Mouse (Mus musculus) fat pad, adult 2 months (tissue): Measurements from ENCODE around the gene Ncor2.
A peak's percentile ranks its signal among the peaks of the same experiment; 100 is the strongest.

Experiments used
- DNase-seq: peaks from one replicate; pipeline ENCODE4 v3.0.0-alpha.2; 2011; ENCODE audit warnings: low read depth, low spot score; ENCODE audit errors: extremely low read depth

Ncor2 gene

GRCm38 (mm10) chr5:125040128-125040584 lies 138.9 kb downstream of the Ncor2 start:
- DNase-seq: peak; percentile 93

DNA sequence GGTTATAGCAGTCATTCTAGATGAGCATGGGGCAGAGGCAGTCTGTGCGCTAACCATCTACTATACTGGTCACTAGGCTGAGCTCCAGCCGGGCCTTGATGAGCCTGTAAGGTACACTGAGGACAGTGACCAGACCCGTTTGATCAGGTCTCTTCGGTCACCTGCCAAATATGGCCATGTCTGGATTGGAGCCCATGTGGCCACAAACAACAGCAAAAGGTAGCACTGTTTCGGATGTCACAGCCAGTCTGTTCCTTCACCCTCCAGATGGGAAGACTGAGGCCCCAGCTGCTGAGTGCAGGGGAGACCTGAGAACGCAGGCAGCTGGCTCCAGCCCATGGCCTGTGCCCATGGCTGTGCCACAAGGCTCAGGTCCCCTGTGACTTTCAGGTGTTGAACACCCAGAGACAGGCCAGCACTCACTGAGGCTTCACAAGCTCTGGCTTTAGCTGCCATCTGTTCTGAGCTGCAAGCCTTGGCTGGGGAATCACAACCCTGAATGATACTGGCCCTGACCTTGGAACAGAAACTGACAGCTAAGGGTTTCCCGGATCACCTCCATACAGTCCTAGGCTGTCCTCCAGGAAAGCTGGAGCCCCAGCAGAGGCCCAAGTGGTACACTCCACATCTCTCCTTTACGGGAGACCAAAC lies 139.5 kb downstream of the Ncor2 start:
- no peak for DNase-seq

- no peak for DNase-seq
Measured at GRCm38 (mm10) chr5:125036483-125036882, 142.5 kb downstream of the Ncor2 start.

DNA sequence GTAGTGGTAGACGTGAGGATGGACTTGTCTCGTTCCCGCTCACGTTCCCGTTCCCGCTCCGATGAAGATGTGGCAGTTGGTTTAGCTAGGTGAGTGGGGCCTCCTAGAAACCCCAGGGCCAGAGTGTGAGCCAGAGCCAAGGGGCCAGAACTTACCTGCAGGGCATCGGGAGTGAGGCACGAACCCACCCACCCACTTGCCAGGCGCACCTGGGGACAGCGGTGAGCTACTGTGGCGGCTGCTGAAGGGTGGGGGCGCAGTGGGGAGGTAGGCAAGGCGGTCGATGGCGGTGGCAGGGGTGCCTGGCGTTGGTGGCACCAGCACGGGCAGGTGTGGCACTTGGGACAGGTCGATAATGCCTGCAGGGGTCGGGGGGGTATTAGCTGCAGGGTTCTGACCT lies 150.1 kb downstream of the Ncor2 start:
- DNase-seq: no peak

- DNase-seq: no peak
Measured at GRCm38 (mm10) chr5:125028371-125028770, 150.6 kb downstream of the Ncor2 start.

GRCm38 (mm10) chr5:125024002-125024401 lies 155.0 kb downstream of the Ncor2 start:
- no peak for DNase-seq

GRCm38 (mm10) chr5:125021298-125021697 lies 157.7 kb downstream of the Ncor2 start:
- DNase-seq: no peak

GRCm38 (mm10) chr5:125019099-125019498 lies 159.9 kb downstream of the Ncor2 start:
- no peak for DNase-seq

- DNase-seq: no peak
Measured at GRCm38 (mm10) chr5:125017332-125017731, 161.7 kb downstream of the Ncor2 start.

GRCm38 (mm10) chr5:125016421-125017242 lies 162.4 kb downstream of the Ncor2 start:
- no peak for DNase-seq

- no peak for DNase-seq
Measured at GRCm38 (mm10) chr5:125015576-125015975, 163.4 kb downstream of the Ncor2 start.

GRCm38 (mm10) chr5:125015066-125015465 lies 164.0 kb downstream of the Ncor2 start:
- no peak for DNase-seq

GRCm38 (mm10) chr5:125014497-125014896 lies 164.5 kb downstream of the Ncor2 start:
- no peak for DNase-seq

- DNase-seq: no peak
Measured at GRCm38 (mm10) chr5:125011628-125012027, 167.4 kb downstream of the Ncor2 start.

DNA sequence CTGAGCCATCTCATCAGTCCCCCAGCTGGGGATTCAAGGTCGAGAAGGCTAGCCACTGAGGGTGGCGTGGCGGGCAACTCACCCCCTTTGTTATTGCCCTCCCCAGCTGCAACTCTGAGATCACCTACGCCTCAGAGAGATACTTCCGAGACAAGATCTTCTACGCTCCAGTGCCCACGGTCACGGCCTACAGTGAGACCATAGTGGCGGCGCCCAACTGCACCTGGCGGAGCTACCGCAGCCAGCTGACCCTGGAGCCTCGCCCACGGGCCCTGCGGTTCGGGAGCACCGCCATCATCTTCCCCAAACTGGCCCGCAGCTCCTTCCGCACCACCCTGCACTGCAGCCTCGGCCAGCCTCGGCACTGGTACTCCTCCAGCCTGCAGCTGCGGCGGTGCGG lies 167.9 kb downstream of the Ncor2 start:
- no peak for DNase-seq

DNA sequence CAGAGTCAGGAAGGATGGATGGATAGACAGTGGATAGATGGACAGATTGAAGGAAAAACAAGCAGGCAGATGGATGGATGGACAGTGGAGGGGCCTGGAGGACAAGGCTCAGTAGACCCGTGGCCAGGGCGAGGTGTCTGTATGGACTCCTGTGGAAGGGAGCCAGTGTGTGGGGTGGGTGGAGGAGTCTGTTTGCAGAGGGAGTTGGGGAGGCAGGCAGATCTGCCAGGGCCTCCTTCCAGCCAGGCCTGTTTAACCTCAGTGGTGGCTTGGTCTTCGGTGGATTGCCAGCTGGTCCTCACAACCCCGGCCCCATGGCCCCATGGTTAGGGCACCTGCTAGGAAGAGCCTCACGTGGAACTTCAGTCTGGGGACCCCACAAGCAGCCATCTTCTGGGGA lies 172.1 kb downstream of the Ncor2 start:
- no peak for DNase-seq

GRCm38 (mm10) chr5:125005871-125006652 lies 173.0 kb downstream of the Ncor2 start:
- no peak for DNase-seq

GRCm38 (mm10) chr5:125003873-125004255 lies 175.2 kb downstream of the Ncor2 start:
- no peak for DNase-seq

GRCm38 (mm10) chr5:125002969-125003872 lies 175.8 kb downstream of the Ncor2 start, which contains the start of gene Rflna:
Gene Rflna (plus strand): TSS chr5:125003221.
- DNase-seq: no peak

DNA sequence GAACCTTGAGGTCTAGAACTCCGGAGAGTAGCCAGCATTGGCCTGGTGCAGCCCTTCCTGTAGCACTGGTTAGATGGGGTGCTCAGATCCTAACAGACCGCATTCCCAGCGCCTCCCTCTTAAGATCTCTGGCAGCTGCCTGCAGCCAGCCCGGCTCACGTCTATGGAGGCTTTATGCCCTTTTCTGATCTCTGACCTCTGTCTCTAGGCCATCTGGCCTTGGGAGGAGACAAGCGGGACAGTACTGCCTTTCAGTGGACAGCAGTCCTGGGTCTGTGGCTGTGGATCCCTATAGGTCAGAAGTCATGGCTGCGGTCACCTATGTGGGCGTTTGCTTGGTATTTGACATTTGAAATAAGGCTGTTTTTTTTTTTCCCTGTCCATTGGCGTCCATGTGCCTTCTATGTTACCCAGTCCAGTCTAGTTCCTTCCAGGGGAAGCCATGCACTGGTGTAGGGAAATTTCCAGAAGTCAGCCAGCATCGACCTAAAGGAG lies 178.2 kb downstream of the Ncor2 start:
- DNase-seq: no peak
